Mouse (Mus musculus) MEL (cell line): ENCODE results near the gene Gmds. TPM values are rescaled to one million over a fixed set of nuclear protein-coding genes. Genes with fewer than 3 reads are reported as not detected.

ENCODE experiments used
- DNase-seq: peaks from one replicate; pipeline ENCODE4 v3.0.0; 2011; ENCODE audit warnings: low read depth, low spot score
- H3K27ac ChIP-seq: 2 replicates; pipeline ENCODE4 v1.5.1; 2012; ENCODE audit warnings: low read depth, mild to moderate bottlenecking, control low read depth, low read length, moderate library complexity; ENCODE audit not compliant: control insufficient read depth
- H3K27me3 ChIP-seq, 2 experiments: fragments of 150-350 bp in 1 of 2; sonication (generic) in 1 of 2; 2 replicates each; pipeline ENCODE4 v1.6.1; 2012; ENCODE audit warnings: low read length in 2 of 2, mild to moderate bottlenecking in 2 of 2, improper control_type of control experiment in 1 of 2, moderate library complexity in 1 of 2; ENCODE audit not compliant: insufficient read depth in 2 of 2, control insufficient read depth in 1 of 2
- H3K36me3 ChIP-seq, 2 experiments: 2 replicates each; pipeline ENCODE4 v1.6.1; 2012 to 2014; ENCODE audit warnings: low read length in 2 of 2, improper control_type of control experiment in 1 of 2, inconsistent platforms in 1 of 2, mild to moderate bottlenecking in 1 of 2; ENCODE audit not compliant: insufficient read depth in 2 of 2, control insufficient read depth in 1 of 2
- H3K4me1 ChIP-seq, 2 experiments: fragments of 150-350 bp in 1 of 2; sonication (generic) in 1 of 2; 2 replicates each; pipeline ENCODE4 v1.6.1; 2012; ENCODE audit warnings: low read length in 2 of 2, improper control_type of control experiment in 1 of 2, mild to moderate bottlenecking in 1 of 2; ENCODE audit not compliant: insufficient read depth in 2 of 2, control insufficient read depth in 1 of 2
- H3K4me3 ChIP-seq, 2 experiments: fragments of 150-350 bp in 1 of 2; sonication (generic) in 1 of 2; 2 replicates each; pipeline ENCODE4 v1.5.1; 2012; ENCODE audit warnings: low read depth in 2 of 2, low read length in 2 of 2, mild to moderate bottlenecking in 2 of 2, moderate library complexity in 2 of 2, control low read depth in 1 of 2, improper control_type of control experiment in 1 of 2; ENCODE audit not compliant: control insufficient read depth in 1 of 2, insufficient read depth in 1 of 2
- H3K79me2 ChIP-seq: 2 replicates; pipeline ENCODE4 v1.6.1; 2012; ENCODE audit warnings: mild to moderate bottlenecking, low read length, moderate library complexity; ENCODE audit not compliant: control insufficient read depth, poor library complexity, insufficient read depth
- H3K9ac ChIP-seq: 2 replicates; pipeline ENCODE4 v1.6.1; 2012; ENCODE audit warnings: low read depth, mild to moderate bottlenecking, control low read depth, low read length, moderate library complexity; ENCODE audit not compliant: control insufficient read depth, poor library complexity, severe bottlenecking
- H3K9me3 ChIP-seq: fragments of 150-350 bp; sonication (generic); replicated peaks from 2 replicates; pipeline ENCODE4 v1.6.1; 2012; ENCODE audit warnings: mild to moderate bottlenecking, low read length, improper control_type of control experiment, moderate library complexity; ENCODE audit not compliant: insufficient read depth
- BHLHE40 ChIP-seq: IDR thresholded peaks from 2 replicates; pipeline ENCODE4 v1.6.1; 2012; ENCODE audit warnings: low read depth, mild to moderate bottlenecking, inconsistent platforms, low read length, improper control_type of control experiment, borderline replicate concordance
- CHD1 ChIP-seq: IDR thresholded peaks from 2 replicates; pipeline ENCODE4 v1.6.1; 2012; ENCODE audit warnings: low read depth, mild to moderate bottlenecking, inconsistent platforms, low read length, improper control_type of control experiment
- CHD2 ChIP-seq: IDR thresholded peaks from 2 replicates; pipeline ENCODE4 v1.6.1; 2011; ENCODE audit warnings: low read length, improper control_type of control experiment
- CTCF ChIP-seq, 3 experiments: IDR thresholded peaks in 2 of 3; conservative IDR thresholded peaks in 1 of 3; 2 replicates each; pipeline ENCODE4 v1.5.1; 2011 to 2012; ENCODE audit warnings: low read length in 3 of 3, low read depth in 2 of 3, mild to moderate bottlenecking in 2 of 3, improper control_type of control experiment in 1 of 3, inconsistent platforms in 1 of 3, mixed read lengths in 1 of 3, moderate library complexity in 1 of 3; ENCODE audit not compliant: control insufficient read depth in 1 of 3, insufficient read depth in 1 of 3, poor library complexity in 1 of 3, severe bottlenecking in 1 of 3
- E2F4 ChIP-seq: IDR thresholded peaks from 2 replicates; pipeline ENCODE4 v1.6.1; 2011; ENCODE audit warnings: low read depth, low read length, improper control_type of control experiment, borderline replicate concordance
- EP300 ChIP-seq, 2 experiments: IDR thresholded peaks; 2 replicates each; pipeline ENCODE4 v1.6.1; 2011; ENCODE audit warnings: improper control_type of control experiment in 2 of 2, low read length in 2 of 2, low read depth in 1 of 2, mild to moderate bottlenecking in 1 of 2
- ETS1 ChIP-seq: IDR thresholded peaks from 2 replicates; pipeline ENCODE4 v1.6.1; 2012; ENCODE audit warnings: low read depth, mild to moderate bottlenecking, inconsistent platforms, low read length, improper control_type of control experiment, moderate library complexity
- GABPA ChIP-seq: IDR thresholded peaks from 2 replicates; pipeline ENCODE4 v1.6.1; 2012; ENCODE audit warnings: low read depth, mild to moderate bottlenecking, inconsistent platforms, low read length, improper control_type of control experiment, moderate library complexity
- GATA1 ChIP-seq: IDR thresholded peaks from 2 replicates; pipeline ENCODE4 v1.6.1; 2011; ENCODE audit warnings: low read depth, low read length, improper control_type of control experiment
- JUND ChIP-seq: IDR thresholded peaks from 2 replicates; pipeline ENCODE4 v1.6.1; 2011; ENCODE audit warnings: low read depth, mild to moderate bottlenecking, improper control_type of control experiment, low read length
- MAFK ChIP-seq: IDR thresholded peaks from 2 replicates; pipeline ENCODE4 v1.6.1; 2011; ENCODE audit warnings: low read depth, mild to moderate bottlenecking, low read length, improper control_type of control experiment, borderline replicate concordance
- MAX ChIP-seq: IDR thresholded peaks from 2 replicates; pipeline ENCODE4 v1.6.1; 2011; ENCODE audit warnings: low read length, improper control_type of control experiment
- MEF2A ChIP-seq: IDR thresholded peaks from 2 replicates; pipeline ENCODE4 v1.6.1; 2014; ENCODE audit warnings: low read depth, mild to moderate bottlenecking, inconsistent platforms, low read length, improper control_type of control experiment; ENCODE audit not compliant: poor library complexity, insufficient replicate concordance, severe bottlenecking; ENCODE audit errors: extremely low read depth
- MXI1 ChIP-seq: IDR thresholded peaks from 2 replicates; pipeline ENCODE4 v1.6.1; 2011; ENCODE audit warnings: mild to moderate bottlenecking, low read depth, low read length, improper control_type of control experiment
- MYC ChIP-seq: IDR thresholded peaks from 2 replicates; pipeline ENCODE4 v1.6.1; 2011; ENCODE audit warnings: low read depth, mild to moderate bottlenecking, low read length, improper control_type of control experiment, moderate library complexity
- NRF1 ChIP-seq: IDR thresholded peaks from 2 replicates; pipeline ENCODE4 v1.6.1; 2014; ENCODE audit warnings: low read depth, mild to moderate bottlenecking, inconsistent platforms, low read length, improper control_type of control experiment, moderate library complexity; ENCODE audit not compliant: poor library complexity, insufficient read depth, severe bottlenecking
- POLR2A ChIP-seq, 2 experiments: IDR thresholded peaks; 2 replicates each; pipeline ENCODE4 v1.6.1; 2011 to 2012; ENCODE audit warnings: low read length in 2 of 2, mild to moderate bottlenecking in 2 of 2, control low read depth in 1 of 2, improper control_type of control experiment in 1 of 2, low read depth in 1 of 2, moderate library complexity in 1 of 2; ENCODE audit not compliant: control insufficient read depth in 1 of 2, insufficient read depth in 1 of 2, poor library complexity in 1 of 2
- POLR2AphosphoS2 ChIP-seq: IDR thresholded peaks from 2 replicates; pipeline ENCODE4 v1.6.1; 2011; ENCODE audit warnings: low read length, improper control_type of control experiment
- POLR2AphosphoS5 ChIP-seq: IDR thresholded peaks from 2 replicates; pipeline ENCODE4 v1.6.1; 2012; ENCODE audit warnings: low read depth, borderline replicate concordance, mild to moderate bottlenecking, inconsistent platforms, low read length, moderate library complexity, mixed read lengths
- RAD21 ChIP-seq: IDR thresholded peaks from 2 replicates; pipeline ENCODE4 v1.6.1; 2011; ENCODE audit warnings: mild to moderate bottlenecking, low read depth, low read length, improper control_type of control experiment
- RCOR1 ChIP-seq: IDR thresholded peaks from 2 replicates; pipeline ENCODE4 v1.6.1; 2012; ENCODE audit warnings: low read depth, mild to moderate bottlenecking, inconsistent platforms, low read length, improper control_type of control experiment
- SIN3A ChIP-seq: IDR thresholded peaks from 2 replicates; pipeline ENCODE4 v1.6.1; 2012; ENCODE audit warnings: low read length, improper control_type of control experiment, inconsistent platforms
- SMC3 ChIP-seq: IDR thresholded peaks from 2 replicates; pipeline ENCODE4 v1.6.1; 2011; ENCODE audit warnings: low read depth, low read length, improper control_type of control experiment
- TAL1 ChIP-seq: IDR thresholded peaks from 2 replicates; pipeline ENCODE4 v1.6.1; 2012; ENCODE audit warnings: mild to moderate bottlenecking, inconsistent platforms, low read length, moderate library complexity, mixed read lengths
- USF1 ChIP-seq: IDR thresholded peaks from 2 replicates; pipeline ENCODE4 v1.6.1; 2014; ENCODE audit warnings: low read depth, mild to moderate bottlenecking, inconsistent platforms, low read length, improper control_type of control experiment, moderate library complexity
- USF2 ChIP-seq, 2 experiments: IDR thresholded peaks; 2 replicates each; pipeline ENCODE4 v1.6.1; 2011 to 2012; ENCODE audit warnings: improper control_type of control experiment in 2 of 2, low read length in 2 of 2, borderline replicate concordance in 1 of 2, inconsistent platforms in 1 of 2, low read depth in 1 of 2, mild to moderate bottlenecking in 1 of 2; ENCODE audit not compliant: insufficient read depth in 1 of 2
- ZC3H11A ChIP-seq: IDR thresholded peaks from 2 replicates; pipeline ENCODE4 v1.6.1; 2012; ENCODE audit warnings: low read depth, mild to moderate bottlenecking, inconsistent platforms, low read length, improper control_type of control experiment
- ZKSCAN1 ChIP-seq: IDR thresholded peaks from 2 replicates; pipeline ENCODE4 v1.6.1; 2012; ENCODE audit warnings: low read depth, mild to moderate bottlenecking, inconsistent platforms, low read length, improper control_type of control experiment, moderate library complexity
- ZNF384 ChIP-seq: IDR thresholded peaks from 2 replicates; pipeline ENCODE4 v1.6.1; 2012; ENCODE audit warnings: low read depth, mild to moderate bottlenecking, inconsistent platforms, low read length, improper control_type of control experiment
- polyA plus RNA-seq, 2 experiments: library from polyadenylated mRNA; stranded (reverse) in 1 of 2; unstranded in 1 of 2; fragments of >175 nt in 1 of 2; fragments of >200 nt in 1 of 2; gene quantifications; 2 replicates each; pipeline versions ENCODE4 v1.2.1 to v1.2.4; 2012; ENCODE audit warnings: low replicate concordance in 2 of 2, low read depth in 1 of 2; ENCODE audit not compliant: insufficient read length in 2 of 2, insufficient read depth in 1 of 2, missing spikeins in 1 of 2
- total RNA-seq: library from RNA; depleted of rRNA; stranded (reverse); fragments of 300-350 nt; gene quantifications from 2 replicates; pipeline ENCODE4 v1.2.3, GENCODE M21; 2012

The Gmds gene
- total and polyA plus RNA-seq, 3 experiments = 17.4 to 32.2 TPM; not detected in 1

DNA sequence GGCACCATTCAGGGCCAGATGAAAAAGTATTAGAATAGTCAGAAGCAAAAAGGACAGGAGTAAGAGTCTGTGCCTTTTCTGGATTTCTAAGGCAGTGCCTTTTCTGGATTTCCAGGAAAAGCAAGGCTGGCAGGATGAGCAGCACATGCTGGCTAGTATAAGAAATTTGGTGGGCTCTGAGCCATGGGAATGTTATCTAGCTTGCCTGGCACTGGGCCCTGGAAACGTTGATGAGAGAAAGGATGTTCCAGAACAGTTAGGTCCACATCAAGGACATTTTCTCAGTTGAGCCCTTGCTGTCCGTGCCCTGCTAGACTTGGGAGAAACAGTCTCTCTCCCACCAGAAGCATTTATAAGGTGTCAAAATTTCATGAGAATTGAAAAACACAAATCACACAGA is 82.4 kb downstream of the Gmds start:
- Histone ChIP-seq H3K79me2 (no peaks in the 10 kb centered on the region), H3K4me1 (peaks cover 17 to 22% of the 10 kb centered on the region in 2 experiments), H3K36me3 (peaks cover 0 to 33% of the 10 kb centered on the region in 2 experiments; a peak in 2 of 4 replicates), H3K27ac (no peak overlapping the region), H3K9ac (no peak overlapping the region), H3K4me3 (no peak overlapping the region), H3K9me3 (no peaks in the 10 kb centered on the region), H3K27me3 (no peaks in the 10 kb centered on the region)
- no peak for DNase-seq
- no peak for TF ChIP-seq GATA1
- no peak for TF ChIP-seq ZC3H11A
- no peak for TF ChIP-seq CTCF (IDR thresholded peaks at IDR 0.05 in 2 of 3, conservative IDR thresholded peaks at IDR 0.05 in 1 of 3; ENCODE audit: control insufficient read depth in 1 of 3, insufficient read depth in 1 of 3, low read depth in 2 of 3, low read length in 3 of 3, poor library complexity in 1 of 3, severe bottlenecking in 1 of 3)
- TF ChIP-seq E2F4 = no peak
- no peak for TF ChIP-seq SIN3A
- TF ChIP-seq MAFK = no peak
- no peak for TF ChIP-seq GABPA
- no peak for TF ChIP-seq JUND
- no peak for TF ChIP-seq MXI1
- TF ChIP-seq RAD21 = no peak
- no peak for TF ChIP-seq MAX
- TF ChIP-seq CHD2 = no peak
- no peak for TF ChIP-seq USF2 (IDR thresholded peaks at IDR 0.05; ENCODE audit: borderline replicate concordance in 1 of 2, insufficient read depth in 1 of 2, low read depth in 1 of 2, low read length in 2 of 2)
- TF ChIP-seq ZKSCAN1 = no peak
- TF ChIP-seq SMC3 = no peak
- TF ChIP-seq TAL1 = no peak
- TF ChIP-seq POLR2AphosphoS2 = no peak
- no peak for TF ChIP-seq EP300 (IDR thresholded peaks at IDR 0.05; ENCODE audit: low read depth in 1 of 2, low read length in 2 of 2)
- TF ChIP-seq USF1 = no peak
- no peak for TF ChIP-seq CHD1

DNA sequence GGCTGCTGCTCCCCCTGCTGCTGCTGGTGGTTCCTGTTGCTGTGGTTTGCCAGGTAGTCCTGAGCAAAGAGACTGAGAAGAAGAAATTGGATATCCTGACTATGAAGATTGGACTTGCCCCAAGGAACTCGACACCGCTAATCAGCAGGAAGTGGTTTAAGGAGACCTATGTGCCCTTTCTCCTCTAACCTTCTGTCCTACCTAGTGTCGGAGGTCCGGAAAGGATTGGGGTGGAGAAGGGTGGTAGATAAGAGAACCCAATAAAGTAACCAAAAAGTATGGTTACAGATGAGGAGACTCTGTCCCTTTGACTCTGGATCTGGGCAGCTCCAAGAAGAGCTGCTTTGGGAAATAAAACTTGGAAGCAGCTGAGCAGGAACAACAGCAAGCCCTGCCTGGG is 86.3 kb downstream of the Gmds start:
- H3K4me3 ChIP-seq = no peak overlapping the region
- TF ChIP-seq CTCF (IDR thresholded peaks at IDR 0.05 in 2 of 3, conservative IDR thresholded peaks at IDR 0.05 in 1 of 3; ENCODE audit: control insufficient read depth in 1 of 3, insufficient read depth in 1 of 3, low read depth in 2 of 3, low read length in 3 of 3, poor library complexity in 1 of 3, severe bottlenecking in 1 of 3) = no peak
- TF ChIP-seq USF1 = no peak
- no peak for TF ChIP-seq MYC
- TF ChIP-seq EP300 (IDR thresholded peaks at IDR 0.05; ENCODE audit: low read depth in 1 of 2, low read length in 2 of 2) = peak; percentile 51 to 76
- no peak for TF ChIP-seq POLR2A (IDR thresholded peaks at IDR 0.05; ENCODE audit: control insufficient read depth in 1 of 2, insufficient read depth in 1 of 2, low read depth in 1 of 2, low read length in 2 of 2, poor library complexity in 1 of 2)
- no peak for TF ChIP-seq E2F4
- no peak for TF ChIP-seq ZNF384
- TF ChIP-seq SMC3 = no peak
- TF ChIP-seq NRF1 = no peak
- 0 out of 2 replicates have a peak, but pooled peaks have one; percentile 12 for TF ChIP-seq SIN3A
- TF ChIP-seq ZKSCAN1 = no peak
- TF ChIP-seq MXI1 = no peak
- TF ChIP-seq GABPA = no peak
- no peak for TF ChIP-seq MEF2A
- peak; percentile 48; the same call in 1 of the 2 replicates for TF ChIP-seq GATA1
- peak; percentile 15; the same call in 1 of the 2 replicates for TF ChIP-seq ETS1
- TF ChIP-seq POLR2AphosphoS5 = no peak
- TF ChIP-seq RAD21 = no peak
- TF ChIP-seq ZC3H11A = no peak
- TF ChIP-seq BHLHE40 = no peak
- TF ChIP-seq RCOR1 = peak; percentile 46; the same call in 1 of the 2 replicates
- peak; percentile 65 for DNase-seq
- H3K9me3 ChIP-seq = no peaks in the 10 kb centered on the region
- H3K4me1 ChIP-seq = peaks cover 13 to 16% of the 10 kb centered on the region in 2 experiments
- no peaks in the 10 kb centered on the region for H3K79me2 ChIP-seq
- H3K27ac ChIP-seq = peak overlapping the region; percentile 42
- H3K27me3 ChIP-seq = no peaks in the 10 kb centered on the region
- no peak overlapping the region for H3K9ac ChIP-seq
- peaks cover 0 to 18% of the 10 kb centered on the region in 2 experiments; a peak in 2 of 4 replicates for H3K36me3 ChIP-seq
